Mouse (Mus musculus): ENCODE measurements around the gene Hspg2. TPM values are rescaled to one million over a fixed set of nuclear protein-coding genes. Genes with fewer than 3 reads are reported as not detected.

Gene Hspg2
- polyA plus RNA-seq, 1 experiment from 2014 or later: 58.1 TPM

DNA sequence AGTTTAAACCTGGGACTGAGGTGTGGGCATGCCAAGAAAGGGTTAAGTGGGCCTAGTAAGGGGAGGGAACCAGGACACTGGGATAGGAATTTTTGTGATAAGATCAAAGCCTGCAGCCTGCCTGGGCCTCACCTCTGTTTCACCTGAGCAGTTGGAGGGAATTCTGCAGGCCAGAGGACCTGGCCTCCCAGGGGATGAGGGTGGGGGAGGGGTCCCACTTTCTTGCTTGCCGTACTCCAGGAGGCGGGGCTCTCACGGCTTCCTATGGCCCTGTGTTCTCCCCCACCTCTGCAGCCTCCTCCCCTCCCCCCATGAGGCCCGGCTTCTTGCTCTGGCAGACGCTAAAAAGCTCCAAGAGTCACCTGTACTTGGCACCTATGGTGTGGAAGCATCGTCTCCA lies 11.2 kb downstream of the Hspg2 start:
- ATAC-seq (ENCODE audit: insufficient read depth) (no peak), DNase-seq (peak; percentile 74)
- 16% methylated on average over 6 of the region's 6 CpGs for WGBS

DNA sequence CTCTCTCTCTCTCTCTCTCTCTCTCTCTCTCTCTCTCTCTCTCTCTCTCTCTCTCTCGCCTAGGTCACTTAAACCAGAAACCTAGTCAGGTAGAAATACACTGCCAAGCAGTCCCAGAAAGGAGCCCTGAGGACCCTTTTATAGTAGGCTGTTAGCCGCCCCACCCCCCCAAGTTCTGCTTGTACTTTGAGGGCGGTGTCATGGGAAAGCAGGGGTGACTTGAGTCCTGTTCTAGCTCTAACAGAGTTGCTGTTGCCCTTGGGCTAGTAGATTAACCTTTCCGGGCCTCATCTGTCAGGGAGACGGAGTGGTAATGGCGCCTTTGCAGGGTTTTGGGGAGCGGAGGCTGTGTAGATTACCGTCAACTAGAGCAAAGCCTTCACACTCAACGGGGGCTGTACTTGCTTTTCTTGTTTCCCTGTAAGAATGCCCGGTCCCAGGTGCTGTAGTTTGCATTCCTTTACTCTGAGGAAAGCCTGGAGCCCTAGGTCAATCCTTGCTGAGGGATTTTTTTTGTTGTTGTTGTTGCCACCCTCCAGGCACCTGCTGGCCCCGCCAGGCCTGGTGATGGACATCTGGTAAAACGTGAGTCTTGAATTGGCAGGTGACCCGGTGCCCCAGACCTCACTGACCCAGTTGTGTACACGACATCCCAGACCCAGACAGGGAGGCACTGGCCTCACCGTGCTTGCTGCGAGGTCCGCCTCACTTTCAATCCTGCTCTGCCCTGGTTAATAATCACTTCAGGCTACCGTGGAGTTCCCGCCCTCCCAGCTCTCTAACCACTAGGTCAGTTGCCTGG lies 11.8 kb downstream of the Hspg2 start:
- WGBS: 28% methylated on average over 19 of the region's 19 CpGs
- 0 out of 2 replicates have a peak overlapping the region, but pooled peaks have one; percentile 13 for H3K9ac ChIP-seq
- TF ChIP-seq CTCF (IDR thresholded peaks at IDR 0.05; ENCODE audit: low read depth): no peak
- peak overlapping the region; percentile 94 for H3K27ac ChIP-seq (ENCODE audit: low read depth)
- DNase-seq (no peak), ATAC-seq (ENCODE audit: insufficient read depth) (no peak)
- H3K4me3 ChIP-seq (ENCODE audit: low read depth, low read length): no peak overlapping the region
- H3K4me1 ChIP-seq (ENCODE audit: insufficient read depth): peaks cover 67% of the 10 kb centered on the region
- H3K4me2 ChIP-seq: peak overlapping the region; percentile 50
- no peaks in the 10 kb centered on the region for H3K36me3 ChIP-seq (ENCODE audit: insufficient read depth)
- no peaks in the 10 kb centered on the region for H3K9me3 ChIP-seq (ENCODE audit: low read depth, low read length)
- no peaks in the 10 kb centered on the region for H3K27me3 ChIP-seq (ENCODE audit: insufficient read depth, low read length)

More for the DNA sequence above, 11.2 kb downstream of the Hspg2 start:
- Histone ChIP-seq H3K4me1 (ENCODE audit: insufficient read depth) (peaks cover 64% of the 10 kb centered on the region), H3K36me3 (ENCODE audit: insufficient read depth) (no peaks in the 10 kb centered on the region), H3K27ac (ENCODE audit: low read depth) (peak overlapping the region; percentile 94), H3K27me3 (ENCODE audit: insufficient read depth, low read length) (no peaks in the 10 kb centered on the region), H3K9ac (no peak overlapping the region), H3K4me2 (peak overlapping the region; percentile 50), H3K9me3 (ENCODE audit: low read depth, low read length) (no peaks in the 10 kb centered on the region), H3K4me3 (ENCODE audit: low read depth, low read length) (no peak overlapping the region)
- no peak for TF ChIP-seq CTCF (IDR thresholded peaks at IDR 0.05; ENCODE audit: low read depth)

DNA sequence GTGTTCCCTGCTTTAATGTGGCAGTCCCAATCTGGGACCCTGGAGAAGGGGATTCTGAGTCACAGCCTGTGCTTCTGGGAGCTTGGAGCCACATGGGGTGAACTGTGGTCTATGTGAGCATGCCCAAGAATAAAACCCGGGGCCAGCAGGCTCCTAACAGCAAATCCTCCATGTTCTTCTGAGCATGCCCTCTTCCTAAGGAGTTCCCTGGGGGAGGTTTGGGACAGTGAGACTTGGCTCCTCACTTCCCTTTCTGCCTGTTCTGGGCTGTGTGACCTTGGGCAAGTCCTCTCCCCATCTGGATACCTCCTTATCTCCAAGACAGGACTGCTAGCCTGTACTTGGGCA lies 12.4 kb downstream of the Hspg2 start:
- DNase-seq: no peak
- no peaks in the 10 kb centered on the region for H3K27me3 ChIP-seq (ENCODE audit: insufficient read depth, low read length)
- no peaks in the 10 kb centered on the region for H3K9me3 ChIP-seq (ENCODE audit: low read depth, low read length)
- H3K4me2 ChIP-seq: peak overlapping the region; percentile 50
- WGBS: 24% methylated on average over 1 of the region's 1 CpGs
- TF ChIP-seq CTCF (IDR thresholded peaks at IDR 0.05; ENCODE audit: low read depth): no peak
- H3K4me3 ChIP-seq (ENCODE audit: low read depth, low read length): no peak overlapping the region
- peaks cover 67% of the 10 kb centered on the region for H3K4me1 ChIP-seq (ENCODE audit: insufficient read depth)
- ATAC-seq (ENCODE audit: insufficient read depth): no peak
- H3K36me3 ChIP-seq (ENCODE audit: insufficient read depth): no peaks in the 10 kb centered on the region
- H3K27ac ChIP-seq (ENCODE audit: low read depth): peak overlapping the region; percentile 94
- peak overlapping the region; percentile 5; the same call in 1 of the 2 replicates for H3K9ac ChIP-seq

DNA sequence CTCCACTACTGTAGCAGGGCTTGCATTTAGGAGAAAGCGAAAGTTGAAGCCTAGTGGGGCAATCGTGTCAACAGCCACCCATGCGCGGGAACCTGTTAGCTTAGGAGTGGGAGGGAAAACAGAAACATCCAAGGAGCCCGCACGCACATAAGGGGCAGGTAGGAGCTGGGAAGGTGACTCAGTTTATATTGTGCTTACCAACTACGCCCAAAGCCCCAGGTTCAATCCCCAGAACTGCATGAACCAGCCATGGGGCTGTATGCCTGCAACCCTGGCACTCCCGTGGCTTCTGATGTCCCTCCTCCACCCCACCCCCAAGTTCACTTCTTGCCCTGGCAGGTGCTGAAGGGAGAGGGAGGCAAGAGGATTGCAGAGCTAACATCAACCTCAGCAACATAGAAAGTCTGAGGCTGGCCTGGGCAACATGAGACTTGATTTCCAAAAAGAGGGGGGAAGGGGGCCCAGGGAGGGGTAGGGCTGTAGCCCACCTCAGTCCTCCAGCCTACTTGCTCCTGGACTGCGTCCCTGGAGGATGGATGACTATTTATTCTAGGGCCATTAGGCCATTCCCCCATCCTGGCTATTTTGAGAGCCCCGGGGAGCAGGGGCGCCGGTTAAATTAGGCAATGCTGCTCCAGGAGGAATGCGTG lies 12.9 kb downstream of the Hspg2 start:
- H3K9ac ChIP-seq: peak overlapping the region; percentile 5; the same call in 1 of the 2 replicates
- no peak for TF ChIP-seq CTCF (IDR thresholded peaks at IDR 0.05; ENCODE audit: low read depth)
- ATAC-seq (ENCODE audit: insufficient read depth): no peak

DNA sequence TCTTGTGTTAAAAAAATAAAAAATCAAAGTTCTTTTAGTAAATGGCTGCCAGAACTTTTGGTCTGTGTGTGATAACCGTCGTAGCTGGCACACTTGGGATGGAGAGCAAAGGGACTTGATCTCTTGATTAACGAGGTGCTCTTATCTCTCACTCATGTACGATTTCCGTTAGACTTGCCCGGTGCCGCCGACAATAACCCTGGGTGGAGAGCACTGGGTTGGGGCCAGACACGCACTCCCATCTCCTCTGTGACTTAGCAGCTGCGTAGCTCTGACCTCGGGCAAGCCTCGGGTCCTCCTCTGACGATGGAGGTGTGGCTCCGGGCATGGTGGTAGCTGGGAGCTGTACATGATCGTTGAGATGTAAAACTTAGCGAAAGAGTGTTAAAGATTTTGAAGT lies 15.3 kb downstream of the Hspg2 start:
- 15% methylated on average over 16 of the region's 16 CpGs for WGBS
- Histone ChIP-seq H3K9me3 (ENCODE audit: low read depth, low read length) (no peaks in the 10 kb centered on the region), H3K27ac (ENCODE audit: low read depth) (peak overlapping the region; percentile 92), H3K4me1 (ENCODE audit: insufficient read depth) (peaks cover 75% of the 10 kb centered on the region), H3K4me3 (ENCODE audit: low read depth, low read length) (no peak overlapping the region), H3K27me3 (ENCODE audit: insufficient read depth, low read length) (no peaks in the 10 kb centered on the region), H3K4me2 (no peak overlapping the region), H3K9ac (no peak overlapping the region), H3K36me3 (ENCODE audit: insufficient read depth) (no peaks in the 10 kb centered on the region)
- no peak for ATAC-seq (ENCODE audit: insufficient read depth)
- DNase-seq: peak; percentile 57
- no peak for TF ChIP-seq CTCF (IDR thresholded peaks at IDR 0.05; ENCODE audit: low read depth)

More for the DNA sequence above, 12.9 kb downstream of the Hspg2 start:
- WGBS: 50% methylated on average over 13 of the region's 13 CpGs
- Histone ChIP-seq H3K27me3 (ENCODE audit: insufficient read depth, low read length) (no peaks in the 10 kb centered on the region), H3K9me3 (ENCODE audit: low read depth, low read length) (no peaks in the 10 kb centered on the region), H3K4me2 (no peak overlapping the region; the same call in 1 of the 2 replicates), H3K27ac (ENCODE audit: low read depth) (peak overlapping the region; percentile 94), H3K36me3 (ENCODE audit: insufficient read depth) (no peaks in the 10 kb centered on the region), H3K4me1 (ENCODE audit: insufficient read depth) (peaks cover 67% of the 10 kb centered on the region), H3K4me3 (ENCODE audit: low read depth, low read length) (no peak overlapping the region)
- DNase-seq: no peak

DNA sequence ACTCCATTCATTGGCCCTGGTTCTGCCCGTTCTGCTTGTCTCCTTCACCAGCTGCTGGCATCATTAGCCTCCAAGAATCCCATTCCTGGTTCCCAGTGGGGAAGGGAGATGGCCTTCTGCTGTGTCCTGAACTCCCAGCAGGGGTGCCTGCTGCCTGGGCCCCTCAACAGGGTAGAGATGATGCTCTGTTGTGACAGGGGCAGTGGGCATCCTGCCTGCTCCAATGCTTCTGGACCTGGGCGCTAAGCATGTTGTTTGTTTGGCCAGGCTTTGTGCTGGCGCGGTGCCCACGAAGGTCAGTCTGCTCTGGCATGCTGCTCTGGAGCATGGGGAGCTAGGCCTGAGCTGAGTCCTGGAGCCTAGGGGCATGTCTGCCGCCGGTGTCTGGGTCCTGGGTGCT lies 16.0 kb downstream of the Hspg2 start:
- TF ChIP-seq CTCF (IDR thresholded peaks at IDR 0.05; ENCODE audit: low read depth): 0 out of 2 replicates have a peak, but pooled peaks have one; percentile 10
- no peaks in the 10 kb centered on the region for H3K9me3 ChIP-seq (ENCODE audit: low read depth, low read length)
- no peak overlapping the region for H3K4me3 ChIP-seq (ENCODE audit: low read depth, low read length)
- ATAC-seq (ENCODE audit: insufficient read depth) (no peak), DNase-seq (peak; percentile 69)
- no peaks in the 10 kb centered on the region for H3K36me3 ChIP-seq (ENCODE audit: insufficient read depth)
- peak overlapping the region; percentile 92 for H3K27ac ChIP-seq (ENCODE audit: low read depth)
- H3K9ac ChIP-seq: no peak overlapping the region
- H3K27me3 ChIP-seq (ENCODE audit: insufficient read depth, low read length): no peaks in the 10 kb centered on the region
- 48% methylated on average over 7 of the region's 7 CpGs for WGBS
- H3K4me1 ChIP-seq (ENCODE audit: insufficient read depth): peaks cover 75% of the 10 kb centered on the region
- no peak overlapping the region for H3K4me2 ChIP-seq
